Mouse (Mus musculus): ENCODE results near the gene Srsf1. TPM values are rescaled to one million over a fixed set of nuclear protein-coding genes. Genes with fewer than 3 reads are reported as not detected.

Gene Srsf1
- total RNA-seq, 2 experiments from 2014 or later, result 234 TPM

DNA sequence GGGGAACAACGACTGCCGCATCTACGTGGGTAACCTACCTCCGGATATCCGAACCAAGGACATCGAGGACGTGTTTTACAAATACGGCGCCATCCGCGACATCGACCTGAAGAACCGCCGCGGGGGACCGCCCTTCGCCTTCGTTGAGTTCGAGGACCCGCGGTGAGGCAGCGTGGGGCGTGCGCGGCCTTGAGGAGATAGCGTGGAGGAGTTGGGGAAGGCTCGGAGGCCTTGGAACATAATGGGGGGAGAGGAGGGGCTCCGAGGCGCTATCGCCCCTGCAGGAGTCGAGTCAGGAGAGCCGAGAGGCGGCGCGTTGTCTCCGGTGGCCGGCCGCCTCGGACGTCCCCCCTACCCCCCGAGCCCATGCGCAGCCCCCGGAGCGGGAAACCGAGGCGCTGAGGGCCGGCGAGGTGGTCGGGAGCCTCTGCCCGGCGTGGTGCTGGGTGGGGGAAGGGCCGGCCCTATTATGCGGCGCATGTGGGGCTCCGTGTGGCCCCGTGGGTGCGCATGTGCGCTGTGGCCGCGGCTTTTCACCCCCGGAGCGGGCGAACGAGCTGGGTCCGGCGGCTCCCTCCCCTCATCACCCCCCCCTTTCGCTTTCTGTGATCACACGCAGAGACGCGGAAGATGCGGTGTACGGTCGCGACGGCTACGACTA lies 828 bp downstream of the Srsf1 start:
- peak overlapping the region; percentile 88 for H3K4me3 ChIP-seq
- peak; percentile 70 to 71 for DNase-seq (ENCODE audit: low spot score in 2 of 2)
- H3K27ac ChIP-seq, result peak overlapping the region; percentile 100
- no peak for TF ChIP-seq CTCF (conservative IDR thresholded peaks at IDR 0.05)

DNA sequence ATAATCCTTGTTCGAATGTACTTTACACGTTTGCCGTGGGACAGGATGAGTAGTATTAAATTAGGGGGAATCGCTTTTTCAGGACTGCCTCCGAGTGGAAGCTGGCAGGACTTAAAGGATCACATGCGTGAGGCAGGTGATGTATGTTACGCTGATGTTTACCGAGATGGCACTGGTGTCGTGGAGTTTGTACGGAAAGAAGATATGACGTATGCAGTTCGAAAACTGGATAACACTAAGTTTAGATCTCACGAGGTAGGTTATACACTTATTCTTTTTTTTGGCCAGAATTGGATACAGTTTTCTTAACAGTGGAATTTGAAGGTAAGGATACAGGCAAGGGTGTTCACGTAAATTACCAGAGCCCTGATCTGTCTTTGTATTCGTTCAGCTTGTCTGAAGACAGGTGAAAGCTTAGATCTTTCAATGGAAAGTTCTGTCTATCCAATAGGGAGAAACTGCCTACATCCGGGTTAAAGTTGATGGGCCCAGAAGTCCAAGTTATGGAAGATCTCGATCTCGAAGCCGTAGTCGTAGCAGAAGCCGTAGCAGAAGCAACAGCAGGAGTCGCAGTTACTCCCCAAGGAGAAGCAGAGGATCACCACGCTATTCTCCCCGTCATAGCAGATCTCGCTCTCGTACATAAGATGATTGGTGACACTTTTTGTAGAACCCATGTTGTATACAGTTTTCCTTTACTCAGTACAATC lies 1.9 kb downstream of the Srsf1 start:
- no peak for DNase-seq (ENCODE audit: low spot score in 2 of 2)
- TF ChIP-seq CTCF (conservative IDR thresholded peaks at IDR 0.05), result 0 out of 2 replicates have a peak, but pooled peaks have one; percentile 3
- peak overlapping the region; percentile 88 for H3K4me3 ChIP-seq
- H3K27ac ChIP-seq, result peak overlapping the region; percentile 100

DNA sequence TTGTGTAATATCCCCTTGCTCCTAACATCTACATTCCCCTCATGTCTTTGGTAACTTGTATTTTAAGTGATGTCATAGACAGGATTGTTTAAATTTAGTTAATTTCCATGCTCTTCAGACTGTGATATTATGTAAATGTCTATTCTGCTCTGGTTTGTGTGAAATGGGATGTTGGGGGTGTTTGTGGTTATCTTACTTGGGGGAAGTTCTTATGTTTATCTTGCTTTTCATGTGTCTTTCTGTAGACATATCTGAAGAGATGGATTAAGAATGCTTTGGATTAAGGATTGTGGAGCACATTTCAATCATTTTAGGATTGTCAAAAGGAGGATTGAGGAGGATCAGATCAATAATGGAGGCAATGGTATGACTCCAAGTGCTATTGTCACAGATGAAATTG lies 2.6 kb downstream of the Srsf1 start:
- no peak for TF ChIP-seq CTCF (conservative IDR thresholded peaks at IDR 0.05)
- Histone ChIP-seq H3K27ac (peak overlapping the region; percentile 16; the same call in 1 of the 2 replicates), H3K4me3 (peak overlapping the region; percentile 88)
- no peak for DNase-seq (ENCODE audit: low spot score in 2 of 2)

DNA sequence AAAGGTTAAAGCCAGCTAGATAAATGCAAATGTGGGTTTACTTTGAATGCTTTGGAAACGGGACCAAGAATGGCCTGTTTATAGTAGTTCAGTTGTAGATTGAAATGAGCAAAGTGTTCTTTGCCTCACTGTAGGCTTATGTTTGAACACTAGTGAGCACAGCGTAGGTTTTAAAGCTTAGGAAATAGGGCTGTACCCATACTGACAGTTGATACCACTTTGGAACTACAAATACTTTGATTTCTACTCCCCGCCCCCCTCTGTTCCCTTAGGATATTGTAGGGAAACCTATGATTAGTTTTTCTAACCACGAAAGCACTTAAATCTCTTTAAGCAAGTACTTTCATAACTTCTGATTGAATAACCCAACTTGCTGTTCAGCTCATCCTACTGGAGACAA lies 5.5 kb downstream of the Srsf1 start:
- TF ChIP-seq CTCF (conservative IDR thresholded peaks at IDR 0.05), result no peak
- DNase-seq (ENCODE audit: low spot score in 2 of 2), result no peak
- Histone ChIP-seq H3K4me3 (no peak overlapping the region), H3K27ac (no peak overlapping the region)

DNA sequence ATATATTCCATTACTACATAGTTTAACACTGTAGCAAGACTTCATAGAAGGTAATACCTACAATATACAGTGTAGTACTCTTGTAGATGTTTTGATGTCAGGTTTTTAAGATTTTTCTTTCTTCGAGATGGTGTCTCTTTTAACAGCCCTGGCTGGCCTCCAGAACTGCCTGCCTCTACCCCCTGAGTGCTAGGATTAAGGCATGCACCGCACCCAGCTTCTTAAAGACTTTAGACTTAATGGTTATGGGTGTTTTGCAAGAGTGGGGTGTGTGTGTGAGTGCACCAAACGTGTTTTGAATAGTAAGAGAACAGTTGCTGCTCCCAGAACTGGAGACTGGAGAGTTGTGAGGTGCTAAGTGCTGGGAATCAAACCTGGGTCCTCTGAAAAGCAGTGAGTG lies 6.6 kb downstream of the Srsf1 start:
- no peak for DNase-seq (ENCODE audit: low spot score in 2 of 2)
- H3K4me3 ChIP-seq, result no peak overlapping the region
- no peak for TF ChIP-seq CTCF (conservative IDR thresholded peaks at IDR 0.05)

DNA sequence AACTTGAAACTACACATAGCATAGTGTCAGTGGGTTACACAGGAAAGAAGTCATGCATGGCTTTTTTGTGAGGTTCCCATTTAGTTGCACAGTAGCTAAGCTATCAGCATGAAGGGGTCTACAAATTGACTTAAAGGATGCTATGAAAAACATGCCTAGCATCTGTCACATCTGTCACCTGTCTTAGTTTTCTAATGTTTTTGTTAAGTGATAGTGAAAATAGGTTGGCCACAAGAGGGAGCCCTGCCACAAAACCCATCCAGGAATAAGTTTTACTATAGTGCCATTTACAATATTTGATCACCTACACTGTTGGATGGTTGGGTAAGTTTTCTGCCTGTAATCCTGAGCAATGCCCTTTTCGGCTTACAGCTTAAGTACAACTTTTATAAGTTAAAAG lies 7.4 kb downstream of the Srsf1 start:
- H3K27ac ChIP-seq, result no peak overlapping the region
- no peak for DNase-seq (ENCODE audit: low spot score in 2 of 2)
- TF ChIP-seq CTCF (conservative IDR thresholded peaks at IDR 0.05), result peak; percentile 88
- no peak overlapping the region for H3K4me3 ChIP-seq

More for the DNA sequence above, 6.6 kb downstream of the Srsf1 start:
- H3K27ac ChIP-seq, result no peak overlapping the region

DNA sequence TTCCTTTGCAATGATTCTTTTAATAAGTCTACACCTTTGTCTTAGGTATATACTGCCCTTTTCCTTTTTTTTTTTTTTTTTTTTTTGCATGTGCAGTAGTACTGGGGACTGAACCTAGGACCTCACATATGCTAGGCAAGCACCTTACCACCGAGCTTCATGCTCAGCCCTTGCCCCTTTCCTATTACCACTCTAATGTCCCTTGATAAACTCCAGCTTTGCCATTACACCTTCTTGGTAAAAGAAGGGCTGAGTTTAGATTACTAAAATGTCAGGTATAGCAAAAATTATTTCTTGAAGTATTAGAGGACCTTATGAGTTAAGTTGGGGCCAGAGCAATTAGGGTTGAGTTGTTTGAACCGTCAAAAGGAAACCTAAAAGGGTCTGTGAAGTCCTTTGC lies 8.6 kb downstream of the Srsf1 start:
- TF ChIP-seq CTCF (conservative IDR thresholded peaks at IDR 0.05), result no peak
- no peak for DNase-seq (ENCODE audit: low spot score in 2 of 2)
- Histone ChIP-seq H3K4me3 (no peak overlapping the region), H3K27ac (no peak overlapping the region)

DNA sequence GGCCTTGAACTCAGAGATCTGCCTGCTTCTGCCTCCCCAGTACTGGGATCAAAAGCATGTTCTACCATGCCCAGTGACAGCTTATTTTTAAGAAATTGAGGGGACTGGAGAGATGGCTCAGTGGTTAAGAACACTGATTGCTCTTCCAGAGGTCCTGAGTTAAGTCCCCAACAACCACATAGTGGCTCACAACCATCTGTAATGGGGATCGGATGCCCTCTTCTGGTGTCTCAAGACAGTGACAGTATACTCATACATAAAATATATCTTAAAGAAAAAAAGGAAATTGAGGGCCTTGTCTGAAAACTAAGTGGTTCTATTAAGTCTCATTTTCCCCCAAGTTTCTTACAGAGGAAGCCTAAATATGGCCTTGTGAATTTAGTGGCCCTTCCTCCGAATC lies 10.6 kb downstream of the Srsf1 start:
- no peak for DNase-seq (ENCODE audit: low spot score in 2 of 2)
- no peak overlapping the region for H3K4me3 ChIP-seq
- no peak overlapping the region for H3K27ac ChIP-seq
- TF ChIP-seq CTCF (conservative IDR thresholded peaks at IDR 0.05), result peak; percentile 46

DNA sequence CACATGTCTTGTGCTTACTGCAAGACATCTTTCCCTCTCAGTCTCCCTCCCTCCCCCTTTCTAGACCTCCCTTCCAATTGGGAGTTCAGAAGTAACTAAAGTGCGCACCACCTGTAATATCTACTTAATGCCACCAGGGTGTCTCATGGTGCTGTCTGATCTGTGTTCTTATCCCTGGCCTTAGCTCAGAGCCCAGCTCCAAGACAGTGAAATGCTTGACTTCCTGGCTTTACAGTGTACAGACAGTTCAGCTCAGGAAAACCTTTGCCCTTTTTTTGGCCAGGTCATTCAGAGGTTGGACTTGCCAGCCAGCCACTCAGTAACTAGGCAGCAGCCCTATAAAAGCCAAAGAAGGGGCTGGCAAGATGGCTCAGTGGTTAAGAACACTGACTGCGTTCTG lies 12.0 kb downstream of the Srsf1 start:
- TF ChIP-seq CTCF (conservative IDR thresholded peaks at IDR 0.05), result peak; percentile 87
- Histone ChIP-seq H3K4me3 (no peak overlapping the region), H3K27ac (no peak overlapping the region)
- DNase-seq (ENCODE audit: low spot score in 2 of 2), result peak in 1 of 2 experiments; percentile 22

DNA sequence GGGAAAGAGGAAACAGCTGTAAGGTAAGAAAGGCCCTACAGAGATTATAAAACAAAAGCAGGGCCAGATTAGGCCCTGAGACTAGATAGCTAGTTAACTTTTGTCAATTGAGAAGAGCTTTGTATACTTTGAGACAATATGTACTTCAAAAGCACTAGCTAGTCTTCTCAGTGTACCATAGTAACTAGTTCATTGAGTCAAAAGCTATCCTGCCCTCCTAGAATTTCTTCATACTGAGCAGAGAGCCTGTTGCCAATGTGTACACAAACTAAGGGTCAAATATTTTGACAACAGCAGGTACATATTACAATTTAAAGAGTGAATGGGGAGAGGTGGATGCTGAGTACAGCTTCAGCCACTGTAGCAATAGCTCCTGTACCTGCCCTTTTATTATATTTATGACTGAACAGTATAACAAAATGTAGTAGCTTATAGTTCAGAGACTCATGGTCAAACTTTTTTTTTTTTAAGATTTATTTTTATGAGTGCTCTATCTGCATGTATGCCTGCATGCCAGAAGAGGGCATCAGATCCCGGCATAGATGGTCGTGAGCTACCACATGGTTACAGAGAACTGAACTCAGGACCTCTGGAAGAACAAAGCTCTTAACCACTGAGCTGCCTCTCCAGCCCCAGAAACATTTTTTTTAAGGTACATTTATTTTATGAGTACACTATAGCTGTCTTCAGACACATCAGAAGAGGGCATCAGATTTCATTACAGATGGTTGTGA lies 14.9 kb downstream of the Srsf1 start:
- Histone ChIP-seq H3K4me3 (no peak overlapping the region), H3K27ac (no peak overlapping the region)
- TF ChIP-seq CTCF (conservative IDR thresholded peaks at IDR 0.05), result peak; percentile 68
- no peak for DNase-seq (ENCODE audit: low spot score in 2 of 2)

DNA sequence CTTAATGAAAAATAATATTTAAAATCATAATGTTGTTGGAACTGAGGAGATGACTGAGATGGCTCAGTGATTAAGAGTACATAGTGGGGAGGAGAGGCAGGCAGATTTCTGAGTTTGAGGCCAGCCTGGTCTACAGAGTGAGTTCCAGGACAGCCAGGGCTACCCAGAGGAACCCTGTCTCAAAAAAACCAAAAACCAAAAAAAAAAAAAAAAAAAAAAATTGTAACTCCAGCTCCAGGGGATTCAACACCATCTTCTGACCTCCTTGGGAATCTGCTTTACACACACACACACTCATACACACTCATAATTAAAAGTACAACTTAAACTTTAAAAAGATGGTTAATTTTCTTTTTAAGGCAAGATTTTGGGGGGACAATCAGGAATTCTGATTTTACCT lies 18.6 kb downstream of the Srsf1 start:
- no peak for DNase-seq (ENCODE audit: low spot score in 2 of 2)
- no peak overlapping the region for H3K4me3 ChIP-seq
- TF ChIP-seq CTCF (conservative IDR thresholded peaks at IDR 0.05), result no peak
- H3K27ac ChIP-seq, result no peak overlapping the region

DNA sequence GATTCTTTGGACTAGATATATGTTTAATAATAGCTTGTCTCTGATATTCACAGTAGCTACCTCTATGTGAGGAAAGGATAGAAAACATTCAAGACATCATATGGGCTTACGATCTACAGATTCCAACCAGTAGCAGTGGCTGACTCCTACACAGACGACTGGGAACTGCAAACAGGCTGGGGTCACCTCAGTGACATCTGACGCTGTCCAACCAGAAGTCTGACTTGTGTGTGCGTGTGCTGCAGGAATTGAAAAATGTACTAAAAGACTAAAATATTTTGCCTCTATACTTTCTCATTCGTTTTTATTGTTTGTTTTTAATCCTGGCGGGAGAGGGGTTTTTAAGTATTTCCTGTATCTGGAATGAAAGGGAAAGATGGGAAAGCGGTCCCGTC lies 20.0 kb downstream of the Srsf1 start:
- no peak for TF ChIP-seq CTCF (conservative IDR thresholded peaks at IDR 0.05)
- DNase-seq (ENCODE audit: low spot score in 2 of 2), result no peak

More for the DNA sequence above, 20.0 kb downstream of the Srsf1 start:
- Histone ChIP-seq H3K4me3 (peak overlapping the region; percentile 70), H3K27ac (peak overlapping the region; percentile 99)
